Mouse (Mus musculus) layer of hippocampus, postnatal 14 days (tissue): ENCODE measurements at regions not wholly inside any gene's neighbourhood (a gene's known extent, or its start where the extent isn't known, plus 50 kb on each side); places are given as distances from the start of the nearest gene placed in this dataset.

Source experiments
- DNase-seq, 2 experiments: peaks; one replicate each; pipeline ENCODE4 v3.0.0; 2021 to 2022; ENCODE audit warnings: low spot score in 2 of 2, mixed read lengths in 1 of 2

DNA sequence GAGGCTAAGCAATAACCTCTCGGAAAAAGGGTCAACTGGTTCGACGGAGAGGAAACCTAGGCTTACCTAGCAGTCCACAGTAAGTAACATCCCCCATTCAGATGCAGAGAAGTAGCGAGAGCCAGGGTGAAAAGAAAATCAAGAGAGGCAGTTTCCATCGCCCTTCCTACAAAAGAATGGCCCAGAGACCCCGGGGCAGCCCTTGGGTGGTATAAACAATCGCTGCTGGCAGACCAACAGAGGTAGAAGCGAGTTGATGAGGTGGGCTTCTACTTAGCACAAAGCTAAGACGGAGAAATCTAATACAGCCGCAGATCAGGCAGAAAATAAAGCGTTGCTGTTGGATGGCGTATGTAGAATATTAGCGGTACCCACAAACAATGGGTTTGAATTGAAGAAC is 57.8 kb upstream of the Arl15 start:
- DNase-seq: no peak

DNA sequence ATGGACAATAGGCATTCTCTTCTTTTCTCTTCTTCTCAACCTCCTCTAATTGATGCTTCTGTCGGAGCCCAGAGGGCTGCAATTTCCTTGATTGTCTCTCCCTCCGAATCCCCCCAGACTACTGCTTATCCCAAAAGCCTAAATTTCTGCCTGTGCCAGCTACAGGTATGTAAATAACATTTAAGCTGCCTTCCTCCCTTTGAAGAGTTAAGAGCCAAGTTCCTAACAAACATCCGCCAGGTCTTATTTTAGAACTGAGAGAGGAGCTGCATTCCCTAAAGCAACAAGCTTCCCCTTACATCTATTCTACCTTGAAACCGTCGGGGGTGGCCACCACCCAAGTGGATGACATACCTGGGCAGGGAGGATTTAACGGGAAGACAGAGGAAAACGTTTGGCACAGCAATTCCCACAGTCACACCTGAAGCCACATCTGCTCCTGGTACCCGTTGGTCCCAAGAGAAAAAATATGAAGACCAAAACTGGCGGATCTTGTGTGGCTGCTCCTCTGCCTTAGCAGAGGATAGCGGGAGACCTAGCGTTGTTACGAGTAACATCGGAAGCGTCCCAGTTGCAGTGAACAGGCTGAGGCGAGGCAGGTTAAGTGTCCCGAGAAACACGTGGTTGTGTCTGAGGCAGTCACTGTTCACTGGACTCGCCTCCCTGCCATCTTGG is 58.6 kb upstream of the Arl15 start:
- DNase-seq: no peak

DNA sequence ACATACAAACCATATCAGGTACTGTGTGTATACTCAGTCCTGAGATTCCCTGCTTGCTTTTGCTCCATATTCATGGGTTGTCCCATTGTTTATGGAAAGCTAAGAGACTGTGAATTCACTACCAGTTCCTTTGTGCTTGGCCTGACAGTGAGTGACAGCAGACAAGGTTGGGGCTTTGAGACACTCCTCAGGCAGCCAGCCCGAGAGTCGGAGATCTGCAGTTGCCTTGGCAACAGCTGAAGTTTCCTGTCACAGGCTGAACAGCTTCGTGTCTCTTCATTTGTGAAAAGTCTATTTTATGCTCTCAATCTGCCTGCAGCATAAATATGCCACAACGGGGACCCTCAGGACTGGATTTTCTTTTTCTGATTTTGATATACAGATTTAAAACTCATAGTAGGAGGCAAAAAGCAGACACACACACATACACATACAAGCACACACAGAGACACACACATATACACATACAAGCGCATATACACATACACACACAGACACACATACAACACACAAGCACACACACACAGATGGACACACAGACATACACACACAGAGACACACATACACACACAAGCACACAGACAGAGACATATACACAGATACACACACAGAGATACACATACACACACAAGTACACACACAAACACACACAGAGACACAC is 60.0 kb upstream of the Arl15 start:
- peak; percentile 34 to 69 for DNase-seq

DNA sequence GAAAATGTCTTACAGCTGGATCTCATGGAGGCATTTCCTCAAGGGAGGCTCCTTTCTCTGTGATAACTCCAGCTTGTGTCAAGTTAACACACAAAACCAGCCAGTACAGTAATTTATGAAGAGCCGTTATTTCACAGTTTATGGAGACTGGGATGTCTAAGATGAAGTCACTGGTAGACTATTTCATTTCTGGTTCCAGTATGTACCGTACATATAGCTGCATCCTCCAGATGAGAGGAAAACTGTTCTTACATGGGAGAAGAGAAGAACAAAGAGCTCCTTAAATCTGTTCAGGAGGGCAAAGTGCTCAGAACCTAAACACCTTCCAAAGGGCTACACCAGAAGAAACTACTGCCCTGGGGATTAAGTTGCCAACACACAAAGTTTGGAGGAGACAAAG is 60.6 kb upstream of the Arl15 start:
- DNase-seq: no peak

DNA sequence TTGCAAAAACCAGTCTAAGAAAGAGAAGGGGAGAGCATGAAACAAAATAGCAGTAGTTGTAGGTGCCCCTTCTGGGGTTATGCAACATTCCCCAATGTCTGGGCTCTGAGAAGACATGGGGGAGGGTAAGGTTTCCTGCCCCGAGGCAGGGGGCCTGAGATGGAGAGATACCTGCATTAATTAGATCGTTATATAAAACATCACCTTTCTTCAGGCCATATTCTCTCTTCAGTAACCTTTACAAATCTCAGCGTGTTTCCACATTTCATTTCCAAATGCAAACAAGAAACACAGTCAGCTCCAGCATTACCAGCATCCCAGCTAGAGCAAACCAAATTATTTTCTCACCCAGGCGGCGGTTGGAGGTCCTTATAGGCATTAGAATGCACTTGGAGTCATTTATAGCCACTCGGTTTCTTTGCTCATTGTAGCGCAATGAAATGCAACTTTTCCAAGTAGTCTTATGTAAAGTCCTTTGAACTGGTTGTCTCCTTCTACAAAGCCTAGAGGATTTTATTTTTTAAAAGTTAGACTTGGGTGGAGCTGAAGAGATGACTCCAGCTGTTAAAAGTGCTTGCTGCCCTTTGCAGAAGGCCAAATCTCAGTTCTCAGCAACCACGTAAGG is 63.4 kb upstream of the Arl15 start:
- no peak for DNase-seq

DNA sequence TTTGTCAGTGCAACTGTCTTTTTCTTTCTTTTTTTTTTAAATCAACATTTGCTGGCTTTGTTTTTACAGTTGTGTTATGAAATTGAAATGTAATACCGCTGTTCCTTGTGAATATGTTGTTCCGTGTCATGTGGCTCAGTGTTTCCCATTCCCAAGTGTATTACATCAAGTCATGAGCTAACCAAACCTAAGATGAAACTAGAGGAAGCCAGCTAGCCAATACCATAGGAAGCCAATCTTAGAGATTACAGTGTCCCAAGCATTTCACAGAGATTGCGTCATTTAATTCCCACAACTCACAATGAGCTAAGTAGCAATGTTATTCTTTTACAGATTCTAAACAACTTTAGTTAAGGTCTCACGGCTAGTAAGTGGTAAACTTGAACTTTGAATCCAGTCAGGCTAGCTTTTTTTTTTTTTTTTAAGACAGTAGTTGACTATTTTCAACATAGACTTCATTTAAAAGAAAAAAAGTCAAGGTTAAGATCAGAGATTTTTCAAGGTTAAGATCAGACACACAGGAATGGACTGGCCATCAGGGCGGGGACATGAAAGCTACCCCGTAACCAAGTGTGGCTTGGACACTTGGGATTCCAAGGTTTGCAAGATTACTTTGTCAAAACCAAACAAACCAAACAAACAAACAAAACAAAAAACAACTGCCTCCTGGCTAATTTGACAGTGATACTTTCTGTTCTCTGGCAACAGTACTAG is 64.1 kb upstream of the Arl15 start:
- no peak for DNase-seq

DNA sequence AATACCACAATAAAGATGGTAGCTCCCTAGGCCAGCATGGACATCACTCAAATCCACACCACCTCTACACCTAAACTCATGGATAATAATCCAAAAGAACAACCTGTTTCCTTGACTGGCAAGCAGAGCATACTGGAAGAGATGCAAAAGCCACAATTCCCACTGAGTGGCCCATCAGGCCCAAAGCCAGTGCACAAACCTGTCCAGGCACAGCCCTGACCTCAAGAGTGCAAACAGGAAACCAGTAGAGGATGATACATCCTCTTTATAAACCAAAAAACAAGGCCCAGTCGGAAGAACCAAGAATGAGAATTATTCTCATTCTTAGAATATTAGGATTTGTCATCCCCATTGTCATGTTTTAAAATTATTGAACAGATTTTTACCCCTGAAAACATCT is 64.7 kb upstream of the Arl15 start:
- DNase-seq: no peak

DNA sequence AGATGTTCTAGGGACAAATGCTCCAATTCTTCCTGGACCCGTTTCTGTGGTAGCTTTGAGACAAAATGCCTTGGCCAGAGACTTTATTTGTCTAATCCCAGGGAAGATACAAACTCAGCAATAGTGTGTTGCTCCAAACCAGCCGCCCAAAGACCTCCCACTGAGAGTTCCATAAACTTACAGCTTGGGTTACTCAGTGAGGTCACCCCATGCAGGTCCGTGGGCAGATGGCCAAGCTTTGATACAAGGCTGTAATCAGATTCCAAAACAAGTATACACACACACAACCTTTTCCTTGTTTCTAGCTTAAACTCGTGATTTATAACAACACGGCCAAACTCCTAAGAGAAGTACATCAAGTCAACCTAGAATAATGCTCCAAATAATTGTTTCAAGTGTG is 64.6 kb upstream of the Hspb3 start:
- peak in 1 of 2 experiments; percentile 18 for DNase-seq

DNA sequence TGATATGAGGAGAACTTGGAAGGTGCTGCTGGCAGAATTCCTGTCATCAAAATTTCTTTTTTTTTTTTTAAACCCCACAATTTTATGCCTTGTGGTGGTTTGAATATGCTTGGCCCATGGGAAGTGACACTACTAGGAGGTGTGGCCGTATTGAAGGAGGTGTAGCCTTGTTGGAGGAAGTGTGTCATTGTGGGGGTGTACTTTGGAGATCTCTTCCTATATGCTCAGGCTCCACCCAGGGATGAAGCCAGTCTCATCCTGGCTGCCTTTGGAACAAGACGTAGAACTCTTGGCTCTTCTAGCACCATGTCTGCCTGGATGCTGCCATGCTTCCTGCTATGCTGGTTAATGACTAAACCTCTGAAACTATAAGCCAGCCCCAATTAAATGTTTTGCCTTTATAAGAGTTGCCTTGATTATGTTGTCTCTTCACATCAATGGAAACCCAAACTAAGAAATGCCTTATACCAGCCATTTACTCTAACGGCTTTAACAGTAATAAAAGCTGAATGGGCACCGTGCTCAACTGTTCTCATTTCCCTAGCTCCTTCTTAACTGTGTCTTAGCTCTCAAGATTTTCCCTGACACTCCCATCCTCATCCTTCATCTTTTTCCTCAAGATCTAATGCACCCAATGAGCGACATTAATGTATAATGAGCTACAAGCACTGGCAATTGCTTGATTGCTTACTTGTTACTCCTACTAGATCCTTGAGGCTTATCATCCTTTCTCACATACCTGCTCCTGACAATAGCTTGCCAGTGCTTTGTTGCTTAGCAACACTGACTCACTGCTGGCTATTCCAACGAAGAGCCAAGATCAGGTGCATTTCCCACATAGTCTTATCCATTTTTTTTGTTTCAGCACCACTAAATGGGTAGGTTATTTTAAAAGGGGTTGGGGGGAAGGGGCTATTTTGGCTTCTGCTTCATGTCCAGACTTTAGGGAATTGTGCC is 61.7 kb upstream of the Hspb3 start:
- DNase-seq: no peak

DNA sequence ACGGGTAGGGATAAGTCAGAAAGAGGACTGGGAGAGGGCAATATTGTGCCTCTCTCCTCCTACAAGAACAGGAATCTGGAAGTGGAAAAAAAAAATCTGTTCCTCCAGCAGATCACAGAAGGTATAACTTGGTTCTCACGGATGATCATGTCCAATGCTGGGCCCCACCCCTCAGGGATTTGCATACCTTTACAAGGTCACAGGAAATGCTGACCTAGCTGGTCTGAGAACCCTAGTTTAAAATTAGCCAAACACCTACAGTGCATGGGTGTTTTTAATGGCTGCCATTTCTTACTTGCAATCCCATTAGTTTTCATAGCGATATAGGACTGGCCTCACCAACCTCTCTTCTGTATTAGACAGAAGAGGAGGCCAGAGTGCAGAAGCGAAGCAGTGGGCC is 51.8 kb upstream of the Hspb3 start:
- no peak for DNase-seq

DNA sequence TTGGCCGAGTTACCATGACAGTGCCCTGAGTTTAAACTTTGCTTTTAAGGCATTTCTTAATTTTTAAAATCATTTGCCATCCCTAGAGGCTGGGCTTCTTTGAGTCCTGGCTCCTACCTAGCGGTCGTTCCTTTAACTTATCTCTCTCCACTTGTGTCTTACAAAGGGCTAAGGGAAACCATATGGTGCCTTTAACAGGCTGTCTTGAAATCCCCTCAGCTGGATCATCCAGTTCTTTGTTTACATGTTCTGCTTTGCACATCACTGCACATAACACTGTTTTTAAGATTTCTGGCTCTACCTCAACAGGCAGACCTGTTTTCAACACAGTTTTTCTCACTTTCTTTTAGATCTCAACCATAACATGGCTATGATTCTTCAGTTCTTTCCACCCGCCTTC is 50.4 kb upstream of the Hspb3 start:
- no peak for DNase-seq
